Mouse (Mus musculus) cerebellum, adult 2 months (tissue): ENCODE measurements at regions not wholly inside any gene's neighbourhood (a gene's known extent, or its start where the extent isn't known, plus 50 kb on each side); places are given as distances from the start of the nearest gene placed in this dataset.

Experiments
- CTCF ChIP-seq: fragments of 200-500 bp; IDR thresholded peaks from 2 replicates; pipeline ENCODE4 v1.5.1; 2011; ENCODE audit warnings: low read depth, mild to moderate bottlenecking, control low read depth, low read length, moderate library complexity, borderline replicate concordance; ENCODE audit not compliant: insufficient read depth
- POLR2A ChIP-seq: fragments of 200-500 bp; IDR thresholded peaks from 2 replicates; pipeline ENCODE4 v1.6.1; 2011; ENCODE audit warnings: low read length, control low read depth, borderline replicate concordance; ENCODE audit not compliant: insufficient read depth

DNA sequence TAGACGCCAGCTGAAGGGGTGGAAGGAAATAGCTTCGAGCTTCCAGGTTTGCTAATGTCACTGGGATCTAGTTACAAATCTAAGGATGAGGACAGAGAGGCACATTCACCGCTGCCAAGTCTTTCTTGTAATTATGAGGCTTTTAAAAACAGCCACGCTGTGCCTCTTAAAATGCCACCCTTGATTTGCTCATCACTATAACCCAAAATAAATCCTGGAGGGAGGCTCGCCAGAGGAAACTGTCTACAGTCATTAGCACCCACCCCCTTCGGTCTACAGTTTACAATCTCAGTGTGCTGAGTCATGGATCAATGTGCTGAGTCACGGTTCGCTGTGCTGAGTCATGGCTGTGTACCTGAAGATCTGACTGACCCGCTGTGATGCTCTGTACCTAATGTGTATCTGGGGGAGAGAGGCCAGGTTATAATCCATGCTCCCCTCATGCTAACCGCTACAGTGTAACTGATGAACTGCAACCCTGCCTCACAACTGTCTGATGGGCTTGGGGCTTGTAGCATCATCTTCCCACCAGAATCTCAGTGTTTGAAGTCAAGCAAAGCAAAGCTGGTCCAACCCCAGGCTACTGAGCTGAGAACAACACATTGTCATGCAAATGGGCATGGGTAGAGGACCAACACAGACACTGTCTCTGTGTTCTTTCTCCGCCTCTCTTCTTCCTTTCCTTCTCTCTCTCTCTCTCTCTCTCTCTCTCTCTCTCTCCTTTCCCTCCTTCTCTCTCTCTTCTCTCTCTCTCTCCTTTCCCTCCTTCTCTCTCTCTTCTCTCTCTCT is 122.0 kb upstream of the Trpc7 start:
- TF ChIP-seq CTCF (no peak), POLR2A (no peak)
